8 mouse cellular contexts compared by ENCODE assay signal in the genomic region with DNA sequence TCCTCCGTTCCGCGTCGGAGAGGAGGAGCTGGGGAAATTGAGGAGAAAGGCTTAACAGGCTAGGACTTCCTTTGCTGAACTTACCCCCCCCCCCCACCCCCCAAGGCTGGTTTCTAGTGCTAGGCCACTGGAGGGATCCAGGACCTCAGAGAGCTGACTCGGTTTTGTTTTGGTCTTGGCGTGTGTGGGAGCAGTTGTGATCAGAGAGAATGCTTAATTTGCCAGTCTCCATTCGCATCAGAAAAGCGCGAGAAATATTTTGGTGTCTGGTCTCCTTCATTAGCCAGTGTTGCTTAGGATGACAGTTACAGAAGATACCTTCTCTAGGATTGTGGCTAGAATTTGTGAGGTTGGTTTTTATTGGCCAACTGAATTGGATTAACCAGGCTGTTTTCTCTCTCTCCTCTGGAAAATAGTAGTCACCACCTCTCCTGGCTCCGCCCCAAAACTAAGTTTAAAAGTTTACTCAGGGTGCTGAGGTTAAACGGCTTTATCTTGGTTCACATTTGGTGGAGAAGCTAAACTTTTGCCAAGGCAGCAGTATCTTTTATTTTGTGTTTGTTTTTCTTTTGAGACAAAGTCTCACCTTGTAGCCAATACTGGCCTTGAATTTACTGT. TPM values are rescaled to one million over a fixed set of nuclear protein-coding genes. Genes with fewer than 3 reads are reported as not detected.
DNase-seq lines count a peak whose midpoint lies in the region; ATAC-seq and TF ChIP-seq lines count a peak whose summit lies in the region.

No protein-coding gene starts in this region.

- no peaks in the 10 kb centered on the region for H3K27me3 ChIP-seq in lung, postnatal 0 days (replicated peaks; ENCODE audit: insufficient read depth, low read length)
- no peaks in the 10 kb centered on the region for H3K27me3 ChIP-seq in stomach, embryonic 14.5 days (ENCODE audit: control insufficient read depth, insufficient read depth, low read length)

- 4% methylated on average over 11 of the region's 11 CpGs for WGBS in lung, postnatal 0 days
- WGBS in stomach, embryonic 14.5 days, result 3% methylated on average over 11 of the region's 11 CpGs

- no peak for TF ChIP-seq POLR2A in bone marrow macrophage, adult 2 months (IDR thresholded peaks at IDR 0.05; ENCODE audit: borderline replicate concordance, low read depth, low read length)

- intact Hi-C loops in left cerebral cortex, postnatal 4 days (cut with DNase I), result no loop called here

- peak; percentile 78 for DNase-seq in kidney, adult 11 months
- no peak for DNase-seq in kidney, postnatal 4 days
- peak; percentile 57 to 65 for DNase-seq in heart, adult 9 months (ENCODE audit: low spot score in 2 of 2)
- DNase-seq in kidney, adult 8-10 months, result peak; percentile 85 to 86
- peak; percentile 71 for DNase-seq in lung, postnatal 0 days (ENCODE audit: low spot score)
- DNase-seq in left cerebral cortex, postnatal 4 days, result no peak

- H3K4me1 ChIP-seq in bone marrow macrophage, adult 2 months (ENCODE audit: control insufficient read depth, insufficient read depth, low read length), result peaks cover 15% of the 10 kb centered on the region
- peaks cover 9% of the 10 kb centered on the region; the same call in 1 of the 2 replicates for H3K4me1 ChIP-seq in lung, postnatal 0 days (ENCODE audit: insufficient read depth, low read depth, low read length)
- H3K4me1 ChIP-seq in stomach, embryonic 14.5 days (ENCODE audit: control insufficient read depth, insufficient read depth, low read length), result peaks cover 12% of the 10 kb centered on the region

- peak overlapping the region; percentile 95 for H3K9ac ChIP-seq in lung, postnatal 0 days (replicated peaks; ENCODE audit: low read depth)
- peak overlapping the region; percentile 77 for H3K9ac ChIP-seq in stomach, embryonic 14.5 days (replicated peaks; ENCODE audit: low read depth, low read length)

- H3K4me3 ChIP-seq in bone marrow macrophage, adult 2 months (ENCODE audit: insufficient read depth, low read length), result peak overlapping the region; percentile 70
- peak overlapping the region; percentile 90 for H3K4me3 ChIP-seq in lung, postnatal 0 days (ENCODE audit: low read depth, low read length)
- H3K4me3 ChIP-seq in stomach, embryonic 14.5 days (ENCODE audit: low read depth, low read length), result peak overlapping the region; percentile 60

- peak overlapping the region; percentile 90 for H3K27ac ChIP-seq in bone marrow macrophage, adult 2 months (ENCODE audit: insufficient read depth, low read depth, low read length)
- peak overlapping the region; percentile 98 for H3K27ac ChIP-seq in lung, postnatal 0 days (ENCODE audit: low read length)
- peak overlapping the region; percentile 99 for H3K27ac ChIP-seq in stomach, embryonic 14.5 days (ENCODE audit: low read length)

- H3K4me2 ChIP-seq in lung, postnatal 0 days (replicated peaks; ENCODE audit: low read depth, low read length), result peak overlapping the region; percentile 60
- H3K4me2 ChIP-seq in stomach, embryonic 14.5 days (replicated peaks; ENCODE audit: low read depth, low read length), result peak overlapping the region; percentile 64

- H3K36me3 ChIP-seq in lung, postnatal 0 days (ENCODE audit: insufficient read depth, low read length), result 0 out of 2 replicates have a peak, but pooled peaks cover 5% of the 10 kb centered on the region
- H3K36me3 ChIP-seq in stomach, embryonic 14.5 days (ENCODE audit: control insufficient read depth, insufficient read depth, low read length), result peaks cover 8% of the 10 kb centered on the region

- no peak for TF ChIP-seq EP300 in lung, postnatal 0 days (IDR thresholded peaks at IDR 0.05)

- no peak for TF ChIP-seq CTCF in bone marrow macrophage, adult 2 months (IDR thresholded peaks at IDR 0.05; ENCODE audit: low read depth, low read length)
- TF ChIP-seq CTCF in lung, postnatal 0 days (IDR thresholded peaks at IDR 0.05), result no peak; the same call in 1 of the 2 replicates

- peak; percentile 18 for ATAC-seq in lung, postnatal 0 days
- ATAC-seq in stomach, embryonic 14.5 days (ENCODE audit: insufficient number of reproducible peaks, insufficient read depth, low FRiP score, low read depth), result no peak

- no peaks in the 10 kb centered on the region for H3K9me3 ChIP-seq in lung, postnatal 0 days (ENCODE audit: low read length)
- H3K9me3 ChIP-seq in stomach, embryonic 14.5 days (ENCODE audit: control insufficient read depth, low read depth, low read length), result no peaks in the 10 kb centered on the region

RNA-seq across cellular contexts. Expression of gene Srr, which starts 0.7 kb away (rescaled TPM):
- 13.6 and 17.5 TPM in 2 replicates for polyA plus RNA-seq in bone marrow macrophage, adult 2 months (2012; ENCODE audit: insufficient read depth, insufficient read length, missing spikeins)
- polyA plus RNA-seq in lung, postnatal 0 days (2015; fragmentation: Nextera tagmentation; extraction: Ambion mirVana), result 11.9 and 12.9 TPM in 2 replicates
- polyA plus RNA-seq in stomach, embryonic 14.5 days (2014; fragmentation: Nextera tagmentation; extraction: Ambion mirVana), result 20.2 and 23.8 TPM in 2 replicates
- total RNA-seq in left cerebral cortex, postnatal 4 days (2021), result 10 to 100 TPM; 65.6 to 66.2 TPM

RNA-seq across cellular contexts. Expression of gene Smg6, which starts 0.9 kb away (rescaled TPM):
- 13.7 and 14.7 TPM in 2 replicates for polyA plus RNA-seq in bone marrow macrophage, adult 2 months (2012; ENCODE audit: insufficient read depth, insufficient read length, missing spikeins)
- 9.9 and 11.0 TPM in 2 replicates for polyA plus RNA-seq in lung, postnatal 0 days (2015; fragmentation: Nextera tagmentation; extraction: Ambion mirVana)
- polyA plus RNA-seq in stomach, embryonic 14.5 days (2014; fragmentation: Nextera tagmentation; extraction: Ambion mirVana), result 18.7 and 19.9 TPM in 2 replicates
- 10 to 100 TPM; 30.5 to 31.2 TPM for total RNA-seq in left cerebral cortex, postnatal 4 days (2021)

RNA-seq across cellular contexts. Expression of gene Tsr1, which starts 28.6 kb away (rescaled TPM):
- 6.6 and 7.9 TPM in 2 replicates for polyA plus RNA-seq in bone marrow macrophage, adult 2 months (2012; ENCODE audit: insufficient read depth, insufficient read length, missing spikeins)
- 11.4 and 12.7 TPM in 2 replicates for polyA plus RNA-seq in lung, postnatal 0 days (2015; fragmentation: Nextera tagmentation; extraction: Ambion mirVana)
- polyA plus RNA-seq in stomach, embryonic 14.5 days (2014; fragmentation: Nextera tagmentation; extraction: Ambion mirVana), result 50.5 and 56.6 TPM in 2 replicates
- 10 to 100 TPM; 37.7 to 42.4 TPM for total RNA-seq in left cerebral cortex, postnatal 4 days (2021)

RNA-seq across cellular contexts. Expression of gene Sgsm2, which starts 29.6 kb away (rescaled TPM):
- 2.3 and 3.7 TPM in 2 replicates for polyA plus RNA-seq in bone marrow macrophage, adult 2 months (2012; ENCODE audit: insufficient read depth, insufficient read length, missing spikeins)
- polyA plus RNA-seq in lung, postnatal 0 days (2015; fragmentation: Nextera tagmentation; extraction: Ambion mirVana), result 2.5 and 2.6 TPM in 2 replicates
- polyA plus RNA-seq in stomach, embryonic 14.5 days (2014; fragmentation: Nextera tagmentation; extraction: Ambion mirVana), result 6.9 and 8.7 TPM in 2 replicates
- total RNA-seq in left cerebral cortex, postnatal 4 days (2021), result 10 to 100 TPM; 65.3 to 72.8 TPM

Comparison
In these comparisons a context has a peak if more than half of its experiments do, and no peak if none do; other contexts are left out.
1. DNase-seq: peak in kidney, adult 11 months (single experiment), heart, adult 9 months (2 of 2), kidney, adult 8-10 months (2 of 2) and lung, postnatal 0 days (single experiment); none in kidney, postnatal 4 days (0 of 2) and left cerebral cortex, postnatal 4 days (single experiment).
2. Peak in every context shown above with its lines, with median percentiles within 50 percentile points of each other: H3K27ac ChIP-seq and H3K4me3 ChIP-seq.